Mouse (Mus musculus) embryo, embryonic 9.5 days (tissue): ENCODE data around the gene Gm11639.
"Not testable (repeated sequence)": the region's sequence is repeated elsewhere in the genome, so short reads cannot be mapped to it uniquely, and the experiment has no call there.

ENCODE experiments used
- DNase-seq: peaks from one replicate; pipeline ENCODE4 v3.0.0-alpha.2; 2017; ENCODE audit errors: extremely low spot score

The Gm11639 gene

DNA sequence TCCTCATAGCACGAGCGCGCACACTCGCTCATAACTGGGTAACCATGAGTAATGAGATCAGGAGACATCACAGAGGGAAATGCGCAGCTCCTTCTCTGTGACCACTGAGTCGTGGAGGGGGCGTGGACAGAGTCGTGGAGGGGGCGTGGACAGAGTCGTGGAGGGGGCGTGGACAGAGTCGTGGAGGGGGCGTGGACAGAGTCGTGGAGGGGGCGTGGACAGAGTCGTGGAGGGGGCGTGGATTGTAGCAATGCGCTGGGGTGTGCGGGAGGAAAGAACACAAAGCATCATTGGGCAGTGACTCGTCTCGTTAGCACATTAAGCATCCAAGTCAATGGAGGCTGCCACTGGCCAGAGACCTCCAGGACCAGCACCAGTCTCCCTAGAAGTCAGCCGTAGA lies 426.9 kb downstream of the Gm11639 start:
- DNase-seq = not testable (repeated sequence)

DNA sequence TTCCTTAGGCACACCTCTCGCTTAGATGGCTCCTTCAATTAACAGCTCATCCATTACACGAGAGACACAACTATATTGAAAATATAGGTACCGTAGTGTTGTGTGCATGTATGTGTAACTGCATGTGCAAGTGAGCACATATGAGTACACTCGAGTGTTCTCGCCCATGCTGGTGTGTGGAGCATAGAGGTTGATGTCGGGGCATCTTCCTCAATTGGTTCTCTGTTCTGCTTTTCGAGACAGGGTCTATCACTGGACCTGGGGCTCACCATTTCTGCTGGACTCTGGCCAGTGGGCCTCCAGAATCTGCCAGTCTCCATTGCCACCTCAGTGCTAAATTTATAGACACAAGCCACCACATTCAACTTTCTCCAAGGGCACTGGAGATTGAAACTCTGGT lies 432.3 kb downstream of the Gm11639 start:
- no peak for DNase-seq

DNA sequence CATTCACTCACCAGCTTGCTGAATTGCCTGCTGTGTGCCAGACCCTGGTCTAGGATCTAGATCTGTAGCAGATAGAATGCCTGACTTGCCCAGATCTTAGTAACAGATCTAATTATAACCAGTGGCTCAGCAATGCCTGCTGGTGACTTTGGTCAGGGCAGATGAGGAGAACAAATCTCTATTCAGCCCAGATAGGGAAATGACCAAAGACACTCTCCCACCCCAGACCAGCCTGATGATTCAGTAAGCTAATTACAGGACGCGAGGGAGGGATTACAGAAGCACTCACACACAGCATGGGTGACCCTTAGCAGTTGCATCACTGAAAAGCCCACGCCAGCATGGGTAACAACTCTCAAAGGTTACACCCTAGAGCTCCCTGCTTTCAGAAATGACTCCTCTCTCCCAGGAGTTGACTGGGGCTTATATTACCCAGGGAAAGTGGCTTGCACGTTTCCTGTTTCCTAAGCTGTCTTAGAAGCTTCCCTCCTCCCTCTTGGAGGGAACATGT lies 435.1 kb downstream of the Gm11639 start:
- DNase-seq = no peak

DNA sequence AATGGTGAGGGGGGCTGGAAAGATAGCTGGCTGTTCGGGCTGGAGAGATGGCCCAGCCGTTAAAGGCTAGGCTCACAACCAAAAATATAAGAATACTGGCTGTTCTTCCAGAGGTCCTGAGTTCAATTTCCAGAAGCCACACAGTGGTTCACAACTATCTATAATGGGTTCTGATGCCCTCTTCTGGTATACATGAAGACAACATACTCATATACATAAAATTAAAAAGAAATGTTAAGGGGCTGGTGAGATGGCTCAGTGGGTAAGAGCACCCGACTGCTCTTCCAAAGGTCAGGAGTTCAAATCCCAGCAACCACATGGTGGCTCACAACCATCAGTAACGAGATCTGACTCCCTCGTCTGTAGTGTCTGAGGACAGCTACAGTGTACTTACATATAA lies 436.3 kb downstream of the Gm11639 start:
- DNase-seq = not testable (repeated sequence)

DNA sequence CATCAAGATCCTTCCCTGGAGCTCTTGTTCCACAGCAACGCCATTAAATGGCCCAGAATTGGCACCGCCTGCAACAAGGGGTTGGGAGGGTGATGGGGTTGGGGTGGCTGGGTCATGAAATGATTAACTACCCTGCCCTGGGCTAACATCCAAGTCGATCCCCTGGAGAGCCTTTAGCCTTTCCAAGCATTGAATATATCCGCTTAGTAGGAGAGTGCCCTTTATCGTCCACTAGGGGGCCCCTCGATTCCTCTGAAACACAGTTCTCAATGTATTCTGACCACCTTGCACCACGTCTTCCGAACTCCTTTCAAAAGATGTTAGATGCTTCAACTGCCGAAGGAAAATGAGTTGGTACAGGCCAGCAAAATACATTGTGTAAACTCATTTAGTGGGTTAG lies 438.5 kb downstream of the Gm11639 start:
- peak; percentile 49 for DNase-seq

DNA sequence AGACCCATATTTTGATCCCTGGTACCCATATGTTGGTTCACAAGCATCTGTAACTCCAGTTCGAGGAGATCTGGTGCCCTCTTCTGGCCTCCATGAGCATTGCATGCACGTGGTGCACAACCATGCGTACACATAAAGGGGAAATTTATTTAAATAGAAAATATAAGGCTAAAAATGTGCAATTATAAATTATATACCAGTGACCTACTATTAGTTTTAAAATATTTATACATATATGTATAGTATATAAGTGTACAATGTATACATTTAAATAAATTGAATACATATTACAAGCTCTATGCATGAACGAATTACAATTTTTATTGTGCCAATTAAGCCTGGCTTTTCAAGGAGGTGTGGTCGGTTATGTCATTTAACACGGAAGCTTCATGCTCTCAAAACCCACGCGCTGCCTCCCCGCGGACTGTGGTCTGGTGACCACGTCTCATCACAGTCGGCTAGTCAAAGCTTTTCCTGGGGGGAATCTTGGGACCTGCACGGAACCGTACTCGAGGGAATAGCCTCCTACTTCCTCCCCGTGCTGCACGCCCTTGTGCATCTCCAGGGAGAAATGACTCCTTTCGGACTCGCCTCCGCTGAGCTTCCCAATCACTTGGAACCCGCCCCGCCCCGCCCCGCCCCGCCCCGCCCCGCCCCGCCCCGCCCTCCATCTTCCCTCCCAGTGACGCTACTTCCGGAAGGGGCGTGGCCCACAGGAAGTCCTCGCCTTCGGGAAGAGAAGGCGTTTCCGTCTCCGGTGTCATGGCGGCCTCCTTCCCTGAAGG lies 440.4 kb downstream of the Gm11639 start, which contains the start of gene Mettl2:
TSS of gene Mettl2 (plus strand) at position 691 of the 785 bp plus-strand sequence.
- DNase-seq = peak; percentile 87

DNA sequence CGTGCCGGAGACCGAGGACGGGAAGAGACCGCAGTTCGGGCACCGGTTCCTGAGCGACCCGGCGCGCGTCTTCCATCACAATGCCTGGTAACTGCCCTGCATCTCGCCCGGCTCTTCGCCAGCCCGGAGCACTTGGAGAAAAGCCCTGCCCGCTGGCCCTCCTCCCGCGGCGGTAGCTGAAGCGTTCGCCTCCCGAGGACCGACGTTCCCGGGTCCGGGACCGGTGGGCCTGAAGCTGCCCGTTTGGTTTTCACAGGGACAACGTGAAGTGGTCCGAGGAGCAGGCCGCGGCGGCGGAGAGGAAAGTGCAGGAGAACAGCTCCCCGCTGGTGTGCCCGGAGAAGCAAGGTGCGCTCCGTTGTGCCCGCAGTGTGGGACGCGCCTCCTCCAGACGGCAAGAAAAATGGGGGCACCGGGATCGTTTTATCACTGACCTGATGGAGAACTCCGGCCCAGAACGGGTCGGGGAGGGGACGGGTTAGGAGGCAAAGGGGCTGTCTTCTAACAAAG lies 441.1 kb downstream of the Gm11639 start:
- DNase-seq = no peak

DNA sequence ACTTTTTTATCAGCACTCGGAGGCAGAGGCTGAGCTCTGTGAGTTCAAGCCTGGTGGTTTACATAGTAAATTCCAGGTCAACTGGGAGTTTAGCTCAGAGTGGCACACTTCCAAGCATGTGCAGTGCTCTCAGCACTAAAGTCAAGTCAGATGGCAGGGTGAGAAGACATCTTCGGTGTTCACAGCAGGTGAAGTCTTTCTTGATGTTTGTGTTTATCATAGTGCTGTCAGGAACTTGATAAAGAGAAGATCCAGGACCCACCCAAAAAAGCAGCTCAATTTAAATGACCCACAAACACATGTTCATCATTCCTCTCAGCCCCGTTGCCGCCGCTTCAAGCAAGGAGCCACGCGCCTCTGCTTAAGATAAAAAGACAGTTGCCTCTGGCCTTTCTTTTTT lies 450.2 kb downstream of the Gm11639 start:
- DNase-seq = no peak

DNA sequence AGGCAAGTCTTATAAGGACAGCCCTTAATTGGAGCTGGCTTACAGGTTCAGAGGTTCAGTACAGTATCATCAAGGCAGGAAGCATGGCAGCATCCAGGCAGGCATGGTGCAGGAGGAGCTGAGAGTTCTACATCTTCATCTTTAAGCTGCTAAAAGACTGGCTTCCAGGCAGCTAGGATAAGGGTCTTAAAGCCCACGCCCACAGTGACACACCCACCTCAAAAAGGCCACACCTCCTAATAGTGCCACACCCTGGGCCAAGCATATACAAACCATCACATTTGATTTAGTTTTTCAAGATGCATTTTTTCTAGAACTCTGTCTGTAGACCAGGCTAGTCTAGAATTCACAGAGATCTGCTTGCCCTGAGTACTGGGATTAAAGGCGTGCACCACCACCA lies 451.7 kb downstream of the Gm11639 start:
- DNase-seq = not testable (repeated sequence)

DNA sequence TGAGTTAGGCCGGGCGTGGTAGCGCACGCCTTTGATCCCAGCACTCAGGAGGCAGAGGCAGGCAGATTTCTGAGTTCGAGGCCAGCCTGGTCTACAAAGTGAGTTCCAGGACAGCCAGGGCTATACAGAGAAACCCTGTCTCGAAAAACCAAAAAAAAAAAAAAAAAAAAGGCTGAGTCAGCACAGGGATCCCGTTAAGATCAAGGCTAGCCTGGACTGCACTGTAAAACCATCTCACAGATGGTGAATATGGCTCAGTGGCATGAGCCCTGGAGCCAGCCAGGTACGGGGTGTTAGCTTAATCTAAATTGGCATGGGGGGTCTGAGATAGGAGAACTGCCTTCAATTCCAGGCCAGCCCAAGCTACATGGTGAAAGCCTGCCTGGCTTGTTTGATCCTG lies 455.0 kb downstream of the Gm11639 start:
- not testable (repeated sequence) for DNase-seq

DNA sequence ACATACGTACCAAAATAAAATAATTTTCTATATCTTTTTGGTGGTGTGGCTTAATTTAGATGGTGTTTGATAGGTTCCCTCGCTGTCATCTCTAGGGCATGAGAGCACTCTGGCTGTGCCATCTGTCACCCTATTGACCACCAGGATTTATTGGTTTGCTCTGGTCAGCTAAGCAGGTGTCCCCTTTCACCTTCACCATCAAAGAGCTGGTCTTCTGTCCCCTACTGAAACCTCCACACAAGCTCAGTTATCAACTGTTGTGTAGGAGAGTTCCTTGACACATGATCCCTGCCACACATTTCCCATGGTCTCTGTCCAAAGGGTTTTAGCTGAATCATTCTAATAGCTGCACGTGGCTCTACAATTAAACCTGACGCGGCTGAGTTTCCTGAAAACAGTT lies 455.6 kb downstream of the Gm11639 start:
- DNase-seq = no peak

DNA sequence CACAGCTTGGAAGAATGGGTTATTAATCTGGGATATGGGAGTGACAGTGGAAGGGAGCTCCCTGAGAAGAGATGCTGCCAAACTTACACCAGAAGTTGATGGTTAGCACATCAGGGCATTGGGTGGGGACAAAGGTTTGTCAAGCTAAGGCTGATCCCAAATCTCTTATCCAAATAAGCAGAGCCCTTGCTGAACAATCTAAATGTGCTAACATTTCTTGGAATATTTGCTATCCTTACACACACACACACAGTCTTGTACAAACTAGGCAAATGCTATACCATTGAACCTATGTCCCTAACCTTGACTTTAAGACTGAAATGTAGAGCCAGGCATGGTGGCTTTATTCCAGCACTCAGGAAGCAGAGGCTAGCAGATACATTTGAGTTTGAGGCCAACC lies 458.1 kb downstream of the Gm11639 start:
- no peak for DNase-seq

DNA sequence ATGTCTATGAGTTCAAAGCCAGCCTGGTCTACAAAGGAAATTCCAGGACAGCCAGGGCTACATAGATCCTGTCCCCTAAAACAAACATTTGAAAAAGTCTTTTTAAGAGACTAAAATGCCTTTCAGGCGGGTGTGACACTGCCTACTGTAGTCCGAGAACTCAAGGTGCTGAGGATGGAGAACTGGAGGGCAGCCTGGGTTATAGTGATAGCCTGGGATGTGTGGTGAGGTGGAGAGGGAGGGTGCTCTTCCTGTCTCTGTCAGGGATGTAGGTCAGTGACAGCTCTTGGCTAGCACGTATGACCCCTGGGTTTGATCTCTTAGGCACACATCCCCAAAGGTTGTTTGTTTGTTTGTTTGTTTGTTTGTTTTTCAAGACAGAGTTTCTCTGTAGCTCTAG lies 458.6 kb downstream of the Gm11639 start:
- no peak for DNase-seq

DNA sequence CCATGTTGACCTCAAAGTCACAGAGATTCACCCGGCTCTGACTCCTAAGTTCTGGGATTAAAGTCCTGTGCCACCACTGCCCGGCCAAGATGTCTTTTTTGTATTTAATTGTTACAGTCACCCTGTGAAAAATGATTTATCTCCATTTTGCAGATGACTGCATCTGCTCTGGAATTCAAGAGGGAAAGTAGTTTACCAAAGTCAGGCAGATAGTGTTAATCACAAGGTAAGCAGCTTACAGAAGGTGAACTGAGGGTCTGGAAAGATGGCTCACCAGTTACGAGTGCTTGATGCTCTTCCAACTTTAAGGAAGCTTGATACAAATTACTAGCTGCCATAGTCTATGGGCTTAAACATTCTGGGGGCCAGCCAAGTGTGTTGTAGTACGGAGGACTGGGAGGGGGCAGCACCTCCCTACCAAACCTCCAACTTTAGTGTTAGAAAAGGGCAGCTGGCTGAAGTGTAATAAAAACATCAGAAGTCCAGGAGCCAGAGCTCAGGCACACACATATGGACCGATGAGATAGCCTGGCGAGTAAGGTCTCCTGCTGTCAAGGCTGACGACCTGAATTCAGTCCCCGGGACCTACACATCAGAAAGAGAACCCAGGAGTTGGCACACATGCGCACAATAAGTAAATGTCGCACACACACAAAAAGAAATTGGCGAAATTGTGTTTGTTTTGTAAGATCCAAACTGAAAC lies 459.2 kb downstream of the Gm11639 start:
- DNase-seq = no peak

DNA sequence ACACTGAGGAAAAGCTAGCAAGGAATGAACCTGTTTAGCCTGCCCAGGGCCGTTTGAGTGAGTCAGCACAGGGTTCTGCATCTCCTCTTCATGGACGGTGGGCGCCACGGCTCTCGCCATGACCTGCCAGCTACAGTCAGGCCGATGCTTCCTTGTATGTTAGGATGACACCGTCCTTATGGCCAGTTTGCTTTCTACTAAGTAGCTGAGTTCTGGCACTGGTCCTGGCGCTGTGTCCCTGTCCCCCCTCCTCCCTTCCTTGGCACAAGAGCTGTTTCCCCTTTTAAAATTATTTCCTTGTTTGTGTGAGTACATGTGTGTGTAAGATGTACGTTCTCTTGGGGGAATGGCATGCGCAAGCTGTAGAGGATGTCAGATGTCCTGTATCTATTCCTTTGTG lies 459.7 kb downstream of the Gm11639 start:
- DNase-seq = no peak

DNA sequence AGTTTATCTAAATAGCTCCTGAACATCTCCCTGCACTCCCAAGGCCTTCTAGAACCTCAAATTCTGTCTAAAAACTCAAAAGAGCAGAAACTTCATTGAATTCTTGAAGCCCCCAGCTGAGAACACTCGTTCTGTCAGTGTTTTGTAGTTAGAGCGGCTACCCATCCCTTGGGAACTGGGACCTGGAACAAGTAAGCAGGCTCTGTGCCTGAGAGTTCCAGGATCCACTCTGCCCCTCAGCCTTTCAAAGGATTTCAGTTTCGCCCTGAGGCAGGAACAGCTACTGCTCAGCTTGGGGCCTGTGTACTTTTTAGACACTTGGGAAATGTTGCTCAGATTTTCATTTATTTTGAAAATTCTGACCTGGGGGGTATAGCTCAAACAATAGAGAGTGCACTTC lies 461.1 kb downstream of the Gm11639 start, which contains the start of gene Gm10842:
TSS of gene Gm10842 (plus strand) at position 301 of the 400 bp plus-strand sequence.
- no peak for DNase-seq

DNA sequence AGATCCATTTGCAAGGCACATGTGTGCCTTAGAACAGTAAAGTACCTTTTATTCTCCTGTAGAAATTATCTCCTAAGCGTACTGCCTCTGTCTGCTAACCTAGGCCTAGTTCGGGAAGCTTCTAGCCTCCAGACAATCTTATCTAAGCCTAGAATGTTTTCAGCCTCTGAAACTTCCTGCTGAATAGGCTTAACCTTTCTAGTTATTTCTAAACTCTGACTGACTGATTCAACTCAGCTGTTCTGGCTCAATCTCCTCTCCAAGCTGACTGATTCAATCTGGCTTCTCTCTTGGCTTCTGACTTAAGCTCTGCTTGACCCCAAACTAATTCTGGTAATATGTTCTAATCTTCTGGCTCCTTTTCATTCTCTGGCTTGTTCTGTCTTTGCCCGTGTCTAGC lies 463.8 kb downstream of the Gm11639 start:
- DNase-seq = no peak

DNA sequence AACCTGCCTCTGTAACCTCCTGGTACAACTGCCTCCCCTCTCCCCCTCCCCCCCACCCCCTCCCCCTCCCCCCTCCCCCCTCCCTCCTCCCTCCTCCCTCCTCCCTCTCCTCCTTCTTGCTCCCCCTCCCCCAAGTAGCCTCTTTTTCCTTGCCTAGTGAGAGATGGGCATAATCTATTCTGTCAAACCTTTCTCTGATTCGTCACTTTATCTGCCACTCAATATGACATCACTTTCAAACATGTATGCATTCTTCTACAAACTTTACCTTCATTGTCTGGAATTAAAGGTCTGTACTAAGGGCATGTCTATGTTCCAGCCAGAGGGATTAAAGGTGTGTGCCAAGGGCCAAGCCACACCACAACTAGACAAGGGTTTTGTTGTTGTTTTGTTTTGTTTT lies 464.3 kb downstream of the Gm11639 start:
- DNase-seq = no peak

DNA sequence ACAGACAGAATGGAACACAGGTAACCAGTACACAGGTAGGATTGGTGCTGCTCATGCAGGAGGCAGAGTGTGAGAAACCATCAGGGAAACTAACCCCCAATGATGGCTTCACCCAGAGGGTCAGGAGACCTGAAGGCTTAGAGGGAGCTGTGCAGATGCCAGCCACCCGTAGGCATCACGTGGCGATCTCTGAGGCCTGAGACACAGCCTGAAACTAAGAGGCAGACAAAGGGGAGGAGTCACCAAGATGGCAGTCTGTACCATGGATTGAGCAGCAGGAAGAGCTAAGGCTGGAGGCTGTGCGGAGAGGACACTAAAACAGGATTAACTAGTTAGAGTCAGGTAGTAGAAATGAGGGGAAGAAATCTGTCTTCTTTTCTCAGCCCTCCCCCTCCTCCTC lies 465.2 kb downstream of the Gm11639 start:
- DNase-seq = no peak

DNA sequence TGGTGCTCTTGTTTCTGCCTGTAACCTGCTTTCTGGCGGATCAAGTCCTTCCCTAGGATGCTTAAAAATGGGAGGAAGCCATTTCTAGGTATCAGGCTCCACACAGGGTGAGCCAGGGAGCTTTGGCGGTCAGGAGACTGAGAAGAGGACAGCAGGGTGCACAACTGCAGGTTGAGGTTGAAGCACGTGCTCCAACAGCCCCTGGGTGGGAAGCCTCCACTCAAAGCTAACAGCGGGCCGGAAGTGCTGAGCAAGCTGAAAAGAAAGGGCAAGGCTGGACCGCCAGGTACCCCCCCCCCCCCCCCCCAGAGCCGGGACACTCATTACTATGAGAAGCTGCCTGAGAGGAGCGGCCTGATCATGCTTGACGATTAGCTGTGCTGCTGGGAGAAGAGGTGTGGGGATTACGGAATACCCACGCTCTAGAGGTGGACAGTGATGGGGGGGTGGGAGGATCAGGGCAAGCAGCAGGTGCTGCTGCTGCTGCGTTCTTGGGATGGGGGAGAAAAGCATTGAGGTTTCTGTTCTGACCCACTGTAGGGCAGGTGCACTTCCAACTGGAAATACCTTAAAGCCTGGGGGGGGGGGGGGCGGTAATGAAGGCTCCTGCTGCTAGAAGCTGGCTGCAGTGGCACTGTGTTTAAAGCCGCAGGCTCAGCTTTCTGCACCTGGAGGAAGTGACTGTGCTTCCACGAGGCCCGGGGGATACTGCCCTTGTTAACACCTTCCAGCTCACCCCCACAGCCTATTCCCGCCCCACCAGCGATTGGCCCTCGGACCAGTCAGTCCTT lies 465.9 kb downstream of the Gm11639 start:
- DNase-seq = no peak

DNA sequence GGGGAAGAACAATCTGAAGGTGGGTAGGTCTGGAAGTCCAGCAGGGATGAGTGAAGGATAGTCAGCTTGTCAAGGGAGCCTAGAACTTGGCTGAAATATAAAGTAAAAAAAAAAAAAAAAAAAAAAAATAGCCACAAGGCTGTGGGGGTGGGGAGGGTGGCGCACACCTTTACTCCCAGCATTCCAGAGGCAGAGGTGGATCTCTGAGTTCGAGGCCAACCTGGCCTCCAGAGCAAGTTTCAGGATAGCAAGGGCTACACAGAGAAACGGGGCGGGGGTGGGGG lies 466.5 kb downstream of the Gm11639 start:
- DNase-seq = no peak

DNA sequence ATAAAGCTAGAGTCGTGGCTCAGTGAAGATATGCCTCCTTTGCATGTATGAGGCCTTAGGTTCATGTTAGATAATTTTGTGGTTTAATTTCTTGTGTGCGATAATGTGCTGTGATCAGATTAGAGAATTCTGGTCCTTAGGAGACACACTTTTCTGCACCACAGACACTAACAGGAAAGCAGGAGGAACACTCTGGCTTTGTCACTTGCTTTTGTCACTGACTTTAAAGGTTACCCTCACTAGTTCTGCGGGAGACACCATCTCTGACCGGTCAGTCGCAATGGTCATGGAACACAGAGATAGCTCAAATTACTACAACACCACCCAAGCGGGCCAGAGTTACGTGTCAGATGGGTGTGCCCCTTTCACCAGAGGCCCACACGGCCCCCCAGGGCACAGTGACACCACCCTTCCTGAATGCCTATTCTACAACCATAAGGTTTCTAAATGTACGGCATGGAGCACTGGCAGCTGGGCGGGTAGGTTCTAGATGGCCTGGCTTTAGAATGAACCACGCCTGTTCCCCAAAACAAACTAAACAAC lies 466.9 kb downstream of the Gm11639 start:
- no peak for DNase-seq
